Mouse (Mus musculus) skeletal muscle tissue, adult 2 months (tissue): Measurements from ENCODE around the gene Dact1.

Source experiments
- DNase-seq: peaks from one replicate; pipeline ENCODE4 v3.0.0-alpha.2; 2012; ENCODE audit warnings: low read depth, low spot score

Dact1 gene

GRCm38 (mm10) chr12:71309581-71310067 is at the start of gene Dact1:
TSS of gene Dact1 (plus strand) at chr12:71309884.
- peak; percentile 46 for DNase-seq

GRCm38 (mm10) chr12:71264211-71264610 is 45.5 kb upstream of the Dact1 start:
- DNase-seq: no peak

- no peak for DNase-seq
Observed at GRCm38 (mm10) chr12:71269367-71269766, 40.3 kb upstream of the Dact1 start.

GRCm38 (mm10) chr12:71271131-71271530 is 38.6 kb upstream of the Dact1 start:
- no peak for DNase-seq

- no peak for DNase-seq
Observed at GRCm38 (mm10) chr12:71274519-71275237, 35.0 kb upstream of the Dact1 start.

- DNase-seq: no peak
Observed at GRCm38 (mm10) chr12:71275906-71276595, 33.6 kb upstream of the Dact1 start.

- no peak for DNase-seq
Observed at GRCm38 (mm10) chr12:71279521-71280262, 30.0 kb upstream of the Dact1 start.

- no peak for DNase-seq
Observed at GRCm38 (mm10) chr12:71281201-71281768, 28.4 kb upstream of the Dact1 start.

GRCm38 (mm10) chr12:71285399-71285798 is 24.3 kb upstream of the Dact1 start:
- no peak for DNase-seq

- no peak for DNase-seq
Observed at GRCm38 (mm10) chr12:71290460-71290859, 19.2 kb upstream of the Dact1 start.

GRCm38 (mm10) chr12:71293960-71294942 is 15.4 kb upstream of the Dact1 start:
- DNase-seq: no peak

GRCm38 (mm10) chr12:71296849-71297535 is 12.7 kb upstream of the Dact1 start:
- DNase-seq: no peak

GRCm38 (mm10) chr12:71310068-71310931 is 616 bp downstream of the Dact1 start:
- no peak for DNase-seq

- DNase-seq: peak; percentile 52
Observed at GRCm38 (mm10) chr12:71311237-71311887, 1.7 kb downstream of the Dact1 start.

- DNase-seq: no peak
Observed at GRCm38 (mm10) chr12:71318239-71318638, 8.6 kb downstream of the Dact1 start.

GRCm38 (mm10) chr12:71319536-71319935 is 9.9 kb downstream of the Dact1 start:
- no peak for DNase-seq

- no peak for DNase-seq
Observed at GRCm38 (mm10) chr12:71332646-71333045, 23.0 kb downstream of the Dact1 start.

- DNase-seq: peak; percentile 33
Observed at GRCm38 (mm10) chr12:71333561-71333960, 23.9 kb downstream of the Dact1 start.
